8 mouse cellular contexts compared by ENCODE assay signal in genomic region chr12:17266673-17266990, GRCm38 (mm10). TPM values are rescaled to one million over a fixed set of nuclear protein-coding genes. Genes with fewer than 3 reads are reported as not detected.
DNase-seq lines count a peak whose midpoint lies in the region; ATAC-seq and TF ChIP-seq lines count a peak whose summit lies in the region.

No protein-coding gene starts in this region.

- peak overlapping the region; percentile 99 for H3K4me3 ChIP-seq in heart, postnatal 0 days (ENCODE audit: low read depth, low read length)

- no peaks in the 10 kb centered on the region for H3K27me3 ChIP-seq in heart, postnatal 0 days (ENCODE audit: control insufficient read depth, insufficient read depth, low read length)
- no peaks in the 10 kb centered on the region for H3K27me3 ChIP-seq in Patski

- DNase-seq in heart, postnatal 0 days (ENCODE audit: low spot score), result no peak
- no peak for DNase-seq in heart, postnatal 25 days (ENCODE audit: low spot score)
- no peak for DNase-seq in Patski (ENCODE audit: low read depth, low spot score)
- DNase-seq in forelimb bud, embryonic 11.5 days (ENCODE audit: low read depth, low spot score), result peak; percentile 18
- peak; percentile 29 for DNase-seq in mesoderm, embryonic 11.5 days (ENCODE audit: low read depth, low spot score)
- no peak for DNase-seq in right cerebral cortex, adult 18-20 months
- no peak for DNase-seq in gastrocnemius, postnatal 10 days
- no peak for DNase-seq in embryo, embryonic 9.5 days (ENCODE audit: extremely low spot score)

- H3K9ac ChIP-seq in heart, postnatal 0 days (replicated peaks; ENCODE audit: low read depth, low read length), result peak overlapping the region; percentile 93

- H3K4me2 ChIP-seq in heart, postnatal 0 days (ENCODE audit: low read depth, low read length), result peak overlapping the region; percentile 87

- 0% methylated on average over 21 of the region's 21 CpGs for WGBS in heart, postnatal 0 days

- ATAC-seq in heart, postnatal 0 days (ENCODE audit: insufficient read depth, low read depth), result peak; percentile 69
- ATAC-seq in Patski, result peak; percentile 45

- CTCF ChIA-PET in Patski (lab: Charles Lee), result interaction anchor here (1.6 kb wide), 1 partner anchor 10 kb away, joined by 5 read pairs; no protein-coding TSS in a partner anchor

- peaks cover 16% of the 10 kb centered on the region for H3K36me3 ChIP-seq in heart, postnatal 0 days (replicated peaks; ENCODE audit: control insufficient read depth, insufficient read depth, low read length)

- in situ Hi-C loops in Patski (cut with MboI; ENCODE audit: low pct_unique_long_range_greater_than_20kb), result no loop called here

- no peak for TF ChIP-seq EP300 in heart, postnatal 0 days (IDR thresholded peaks at IDR 0.05; ENCODE audit: low read depth)

- H3K27ac ChIP-seq in heart, postnatal 0 days (ENCODE audit: low read depth), result peak overlapping the region; percentile 82

- no peaks in the 10 kb centered on the region for H3K9me3 ChIP-seq in heart, postnatal 0 days (replicated peaks; ENCODE audit: control insufficient read depth, low read length)

- POLR2A ChIA-PET in Patski (lab: Charles Lee), result no interaction called here

- intact Hi-C loops in heart, postnatal 25 days (cut with DNase I), result loop anchor here (5.0 kb wide), 1 partner anchor 81 kb away; the partner anchor contains the start of gene Nol10

- no peak for TF ChIP-seq CTCF in heart, postnatal 0 days (IDR thresholded peaks at IDR 0.05; ENCODE audit: low read depth)
- no peak for TF ChIP-seq CTCF in Patski (IDR thresholded peaks at IDR 0.05)

- H3K4me1 ChIP-seq in heart, postnatal 0 days (ENCODE audit: control insufficient read depth, insufficient read depth), result peaks cover 14% of the 10 kb centered on the region

RNA-seq across cellular contexts. Expression of gene Pdia6, which starts 0.3 kb away (rescaled TPM):
- 52.7 and 106 TPM in 2 replicates for total RNA-seq in heart, postnatal 0 days (2014; rRNA removed; ENCODE audit: low replicate concordance)
- 129 and 164 TPM in 2 replicates for polyA plus RNA-seq in heart, postnatal 0 days (2015; fragmentation: Nextera tagmentation; extraction: Ambion mirVana)
- 100 to 1,000 TPM; 111 to 134 TPM for total RNA-seq in heart, postnatal 25 days (2021)
- 402 TPM for polyA plus RNA-seq in Patski (2021)
- 10 to 100 TPM; 78.9 to 89.6 TPM for total RNA-seq in gastrocnemius, postnatal 10 days (2021)

Comparison
In these comparisons a context has a peak if more than half of its experiments do, and no peak if none do; other contexts are left out.
1. DNase-seq: peak in forelimb bud, embryonic 11.5 days (single experiment) and mesoderm, embryonic 11.5 days (single experiment); none in heart, postnatal 0 days (single experiment), heart, postnatal 25 days (single experiment), Patski (single experiment), right cerebral cortex, adult 18-20 months (single experiment), gastrocnemius, postnatal 10 days (single experiment) and embryo, embryonic 9.5 days (single experiment).